Mouse (Mus musculus) kidney, postnatal 0 days (tissue): ENCODE results near the gene Gm10647. TPM values are rescaled to one million over a fixed set of nuclear protein-coding genes. Genes with fewer than 3 reads are reported as not detected.
A peak's percentile ranks its signal among the peaks of the same experiment; 100 is the strongest.
"Not testable (repeated sequence)": the region's sequence is repeated elsewhere in the genome, so short reads cannot be mapped to it uniquely, and the experiment has no call there.

Experiments
- ATAC-seq: fragments of 200-750 bp; cut with Nextera tagmentation; replicated peaks from 2 replicates; pipeline ENCODE4 v1.8.0; 2017; ENCODE audit warnings: low read depth, moderate number of reproducible peaks, moderate TSS enrichment, moderate library complexity; ENCODE audit not compliant: low FRiP score
- DNase-seq: peaks from one replicate; pipeline ENCODE4 v3.0.0-alpha.2; 2016; ENCODE audit warnings: low spot score
- H3K27ac ChIP-seq: fragments of 300-500 bp; sonication (generic); 2 replicates; pipeline ENCODE4 v1.5.1; 2014; ENCODE audit warnings: mild to moderate bottlenecking
- H3K27me3 ChIP-seq: fragments of 300-500 bp; sonication (generic); 2 replicates; pipeline ENCODE4 v1.6.1; 2014; ENCODE audit warnings: low read length, mixed read lengths; ENCODE audit not compliant: insufficient read depth
- H3K36me3 ChIP-seq: fragments of 300-500 bp; sonication (generic); 2 replicates; pipeline ENCODE4 v1.6.1; 2014; ENCODE audit warnings: low read length, mixed read lengths; ENCODE audit not compliant: insufficient read depth
- H3K4me1 ChIP-seq: fragments of 300-500 bp; sonication (generic); replicated peaks from 2 replicates; pipeline ENCODE4 v1.6.1; 2014; ENCODE audit warnings: antibody characterized with exemption, low read length, mixed read lengths; ENCODE audit not compliant: insufficient read depth
- H3K4me2 ChIP-seq: fragments of 300-500 bp; sonication (generic); 2 replicates; pipeline ENCODE4 v1.6.1; 2014; ENCODE audit warnings: mild to moderate bottlenecking, low read length, moderate library complexity, mixed read lengths
- H3K4me3 ChIP-seq: fragments of 300-500 bp; sonication (generic); replicated peaks from 2 replicates; pipeline ENCODE4 v1.5.1; 2014; ENCODE audit warnings: low read depth, low read length
- H3K9ac ChIP-seq: fragments of 300-500 bp; sonication (generic); 2 replicates; pipeline ENCODE4 v1.6.1; 2014; ENCODE audit warnings: low read depth, low read length
- H3K9me3 ChIP-seq: fragments of 300-500 bp; sonication (generic); replicated peaks from 2 replicates; pipeline ENCODE4 v1.6.1; 2016; ENCODE audit warnings: low read length, inconsistent platforms, mixed read lengths
- CTCF ChIP-seq: IDR thresholded peaks from 2 replicates; pipeline ENCODE4 v1.5.1; 2016; ENCODE audit warnings: antibody characterized with exemption, low read depth, mild to moderate bottlenecking, moderate library complexity
- WGBS: fragments of 180-500 bp; shearing (Covaris S2); extraction: QIAGEN DNeasy Blood & Tissue Kit; methylation state at CpG from one replicate; pipeline ENCODE4 v1.1.7; 2014; 5-methylcytosine and 5-hydroxymethylcytosine counted together
- polyA plus RNA-seq: library from polyadenylated mRNA; unstranded; fragments of >200 nt; fragmentation: Nextera tagmentation; extraction: Ambion mirVana; gene quantifications from 2 replicates; pipeline ENCODE4 v1.2.1, GENCODE M21; 2015

The Gm10647 gene
- polyA plus RNA-seq, 1 experiment from 2014 or later = 0.29 TPM

DNA sequence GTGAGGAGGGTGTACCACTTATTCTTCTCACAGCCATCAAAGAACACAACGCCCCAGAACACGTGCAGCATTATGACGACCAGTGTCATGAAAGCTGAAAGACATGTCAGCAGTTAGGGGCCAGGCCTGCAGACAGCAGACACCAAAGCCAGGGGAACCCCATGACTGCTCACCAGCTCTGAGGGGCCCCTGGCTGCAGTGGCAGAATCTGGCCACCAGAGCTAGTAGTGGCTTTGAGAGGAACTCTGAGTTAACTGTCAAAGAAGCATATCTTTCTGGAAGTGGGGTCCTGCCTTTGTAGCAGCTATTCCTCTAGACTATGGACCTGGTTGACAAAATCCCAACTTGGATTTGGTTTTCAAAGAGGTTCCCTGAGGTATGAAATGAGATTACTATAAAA is 12.3 kb upstream of the Gm10647 start:
- H3K36me3 ChIP-seq, H3K4me3 ChIP-seq, H3K9ac ChIP-seq, DNase-seq, H3K27me3 ChIP-seq, H3K4me1 ChIP-seq, H3K27ac ChIP-seq, H3K4me2 ChIP-seq, H3K9me3 ChIP-seq, ATAC-seq: not testable (repeated sequence)
- TF ChIP-seq CTCF = peak; percentile 35; the same call in 1 of the 2 replicates
- no CpG with 5 or more reads among the region's 3 CpGs for WGBS

- no peak overlapping the region for H3K4me2 ChIP-seq
- H3K9me3 ChIP-seq = no peaks in the 10 kb centered on the region
- H3K27ac ChIP-seq = no peak overlapping the region
- peak; percentile 90 for DNase-seq
- ATAC-seq = no peak
- no peaks in the 10 kb centered on the region for H3K27me3 ChIP-seq
- TF ChIP-seq CTCF = peak; percentile 86
- no peak overlapping the region for H3K9ac ChIP-seq
- H3K4me3 ChIP-seq = no peak overlapping the region
- H3K36me3 ChIP-seq = 0 out of 2 replicates have a peak, but pooled peaks cover 2% of the 10 kb centered on the region
- 3% methylated on average over 2 of the region's 2 CpGs for WGBS
- no peaks in the 10 kb centered on the region for H3K4me1 ChIP-seq
Measured at GRCm38 (mm10) chr9:66787821-66788220, 9.0 kb upstream of the Gm10647 start.

- H3K9ac ChIP-seq = peak overlapping the region; percentile 65
- WGBS = 1% methylated on average over 43 of the region's 43 CpGs
- H3K9me3 ChIP-seq = no peaks in the 10 kb centered on the region
- ATAC-seq = peak; percentile 11
- DNase-seq = no peak
- 0 out of 2 replicates have a peak, but pooled peaks cover 2% of the 10 kb centered on the region for H3K36me3 ChIP-seq
- H3K4me3 ChIP-seq = peak overlapping the region; percentile 59
- peak overlapping the region; percentile 90 for H3K27ac ChIP-seq
- H3K4me2 ChIP-seq = peak overlapping the region; percentile 80
- no peaks in the 10 kb centered on the region for H3K27me3 ChIP-seq
- no peak for TF ChIP-seq CTCF
- no peaks in the 10 kb centered on the region for H3K4me1 ChIP-seq
Measured at GRCm38 (mm10) chr9:66794629-66795463, 2.0 kb upstream of the Gm10647 start.

DNA sequence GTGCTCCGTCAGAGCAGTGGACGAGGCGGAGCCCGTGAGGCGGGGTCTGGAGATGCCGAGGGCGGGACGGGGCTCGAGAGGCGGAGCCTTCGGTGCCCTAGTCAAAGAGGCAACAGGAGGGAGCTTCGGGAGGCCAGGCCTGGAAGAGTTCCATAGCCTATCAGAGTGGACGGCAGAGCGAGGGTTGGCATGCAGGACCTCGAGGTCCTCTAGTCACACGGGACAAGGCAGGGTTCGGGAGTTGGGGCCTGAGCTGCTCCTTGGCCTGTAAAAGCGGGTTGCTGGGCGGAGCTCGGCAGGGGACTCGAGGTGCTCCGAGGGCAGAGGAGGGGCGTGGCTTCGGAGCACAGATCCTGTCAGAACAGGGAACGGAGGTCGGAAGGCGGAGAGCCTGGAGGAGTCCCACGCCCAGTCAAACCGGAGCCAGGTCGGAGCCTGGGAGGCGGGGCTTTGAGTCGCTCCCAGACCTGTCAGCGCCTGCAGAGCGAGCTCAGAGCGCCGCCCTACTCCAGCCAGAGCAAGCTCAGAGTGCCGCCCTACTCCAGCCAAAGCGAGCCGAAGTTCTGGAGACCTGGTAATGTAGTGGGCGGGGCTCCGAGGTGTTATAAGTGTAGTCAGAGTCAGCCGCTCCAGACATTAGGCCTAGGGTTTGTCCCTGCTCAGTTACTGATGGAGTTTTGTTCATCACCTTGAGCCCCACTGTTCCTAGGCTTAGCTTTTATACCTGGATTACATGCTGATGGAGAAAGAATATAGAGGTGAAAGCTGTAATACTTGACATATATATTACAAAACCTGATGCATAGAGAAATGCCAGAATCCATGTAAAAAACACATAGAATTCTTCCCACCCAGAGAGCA is 1.1 kb upstream of the Gm10647 start, which contains the start of gene Aph1b:
TSS of gene Aph1b (minus strand) at position 27 of the 861 bp plus-strand sequence.
- Histone ChIP-seq H3K36me3 (no peaks in the 10 kb centered on the region), H3K9ac (peak within 1 kb of the TSS; percentile 65), H3K4me3 (peak within 1 kb of the TSS; percentile 59), H3K4me2 (peak within 1 kb of the TSS; percentile 80), H3K9me3 (no peaks in the 10 kb centered on the region), H3K27me3 (no peaks in the 10 kb centered on the region), H3K4me1 (no peaks in the 10 kb centered on the region), H3K27ac (peak within 1 kb of the TSS; percentile 90)
- ATAC-seq (peak; percentile 97), DNase-seq (peak; percentile 99)
- WGBS = under 1% methylated on average over 42 of the region's 42 CpGs
- no peak for TF ChIP-seq CTCF

GRCm38 (mm10) chr9:66801947-66802346 is 5.1 kb downstream of the Gm10647 start:
- Histone ChIP-seq H3K36me3 (no peaks in the 10 kb centered on the region), H3K4me2 (peak overlapping the region; percentile 15; the same call in 1 of the 2 replicates), H3K9me3 (no peaks in the 10 kb centered on the region), H3K27me3 (no peaks in the 10 kb centered on the region), H3K27ac (no peak overlapping the region), H3K4me1 (0 out of 2 replicates have a peak, but pooled peaks cover 3% of the 10 kb centered on the region), H3K4me3 (no peak overlapping the region), H3K9ac (no peak overlapping the region)
- DNase-seq (no peak), ATAC-seq (no peak)
- 47% methylated on average over 12 of the region's 12 CpGs for WGBS
- no peak for TF ChIP-seq CTCF

DNA sequence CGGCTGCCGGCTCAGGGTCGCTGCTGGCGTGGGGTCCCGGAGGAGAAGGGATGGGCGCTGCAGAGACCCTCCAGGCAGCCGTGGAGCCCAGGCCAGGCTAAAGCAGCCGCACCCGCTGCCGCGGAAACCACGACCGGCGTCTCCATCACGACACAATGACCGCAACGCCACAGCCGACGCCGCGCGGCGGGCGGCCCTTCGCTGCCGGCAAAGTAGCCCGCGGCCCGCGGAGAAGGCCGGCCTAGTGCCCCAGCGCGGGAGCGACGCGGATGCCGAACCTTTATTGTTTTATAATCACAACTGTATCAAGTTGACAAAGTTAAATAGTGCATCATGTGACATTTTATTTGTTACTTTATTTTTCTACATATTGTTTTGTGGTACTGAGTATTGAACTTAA is 9.1 kb downstream of the Gm10647 start:
- not testable (repeated sequence) for DNase-seq, ATAC-seq, H3K27me3 ChIP-seq, H3K9ac ChIP-seq, H3K27ac ChIP-seq, H3K9me3 ChIP-seq, H3K36me3 ChIP-seq, H3K4me1 ChIP-seq
- Histone ChIP-seq H3K4me3 (peak overlapping the region; percentile 24), H3K4me2 (peak overlapping the region; percentile 52)
- WGBS = 10% methylated on average over 29 of the region's 37 CpGs
